Mouse (Mus musculus): Measurements from ENCODE around the gene Ppm1d. TPM values are rescaled to one million over a fixed set of nuclear protein-coding genes. Genes with fewer than 3 reads are reported as not detected.

Ppm1d gene
- total RNA-seq, 2 experiments from 2014 or later = 6.0 to 8.7 TPM

Other genes with a start within 250 kb of the Ppm1d start
- gene Usp32, start 171.1 kb upstream of the Ppm1d start, total RNA-seq (2021) = 10 to 100 TPM; 20.9 to 24.1 TPM
- not detected for gene 1700125H20Rik, start 140.8 kb upstream of the Ppm1d start, total RNA-seq (2021)
- gene Appbp2, start 76.1 kb upstream of the Ppm1d start, total RNA-seq (2021) = 10 to 100 TPM; 14.5 to 14.6 TPM
- gene Bcas3, start 41.9 kb downstream of the Ppm1d start, total RNA-seq (2021) = 10 to 100 TPM; 33.6 to 40.6 TPM